ENCODE assay signal across 10 mouse cellular contexts in genomic region chr15:85687630-85688410, GRCm38 (mm10). TPM values are rescaled to one million over a fixed set of nuclear protein-coding genes. Genes with fewer than 3 reads are reported as not detected.
DNase-seq lines count a peak whose midpoint lies in the region; ATAC-seq and TF ChIP-seq lines count a peak whose summit lies in the region.
"Had no signal": no experiment of that assay in that cellular context is flagged by ENCODE, and none has a peak within 500 bp of the region (broad histone marks: within the 10 kb centered on the region; RNA-seq: fewer than 3 reads in every experiment).

No protein-coding gene starts in this region.

- H3K9me3 ChIP-seq in kidney, postnatal 0 days (replicated peaks; ENCODE audit: low read length) = no peaks in the 10 kb centered on the region
- no peaks in the 10 kb centered on the region for H3K9me3 ChIP-seq in heart, postnatal 0 days (replicated peaks; ENCODE audit: control insufficient read depth, low read length)

- H3K4me1 ChIP-seq in kidney, postnatal 0 days (replicated peaks; ENCODE audit: insufficient read depth, low read length) = peaks cover 15% of the 10 kb centered on the region
- peaks cover 20% of the 10 kb centered on the region for H3K4me1 ChIP-seq in heart, postnatal 0 days (ENCODE audit: control insufficient read depth, insufficient read depth)

- H3K4me3 ChIP-seq in kidney, postnatal 0 days (replicated peaks; ENCODE audit: low read depth, low read length) = no peak overlapping the region
- no peak overlapping the region for H3K4me3 ChIP-seq in heart, postnatal 0 days (ENCODE audit: low read depth, low read length)
- peak overlapping the region; percentile 95 for H3K4me3 ChIP-seq in myocyte
- H3K4me3 ChIP-seq: erythroblast, embryonic 14.5 days had no signal

- peaks cover 100% of the 10 kb centered on the region for H3K79me2 ChIP-seq in myocyte (ENCODE audit: control insufficient read depth, insufficient read depth)

- peaks cover 35% of the 10 kb centered on the region for H3K36me3 ChIP-seq in kidney, postnatal 0 days (ENCODE audit: insufficient read depth, low read length)
- H3K36me3 ChIP-seq in heart, postnatal 0 days (replicated peaks; ENCODE audit: control insufficient read depth, insufficient read depth, low read length) = peaks cover 72% of the 10 kb centered on the region
- H3K36me3 ChIP-seq in myocyte (ENCODE audit: control insufficient read depth, insufficient read depth) = peaks cover 76% of the 10 kb centered on the region

- WGBS in kidney, postnatal 0 days = 72% methylated on average over 15 of the region's 15 CpGs
- WGBS in heart, postnatal 0 days = 72% methylated on average over 15 of the region's 15 CpGs

- no peak overlapping the region for H3K4me2 ChIP-seq in kidney, postnatal 0 days (ENCODE audit: low read length)
- no peak overlapping the region for H3K4me2 ChIP-seq in heart, postnatal 0 days (ENCODE audit: low read depth, low read length)
- H3K4me2 ChIP-seq in myocyte (ENCODE audit: low read depth) = peak overlapping the region; percentile 89

- no peak for ATAC-seq in kidney, postnatal 0 days (replicated peaks; ENCODE audit: low FRiP score, low read depth)
- no peak for ATAC-seq in heart, postnatal 0 days (ENCODE audit: insufficient read depth, low read depth)
- ATAC-seq in megakaryocyte-erythroid progenitor cell, adult 5-6 weeks (replicated peaks; ENCODE audit: low FRiP score, low TSS enrichment, poor library complexity, severe bottlenecking) = no peak

- TF ChIP-seq EP300 in heart, postnatal 0 days (IDR thresholded peaks at IDR 0.05; ENCODE audit: low read depth) = no peak

- no peak overlapping the region for H3ac ChIP-seq in myocyte (ENCODE audit: control insufficient read depth, insufficient read length)

- no peak for TF ChIP-seq CTCF in kidney, postnatal 0 days (IDR thresholded peaks at IDR 0.05; ENCODE audit: low read depth)
- TF ChIP-seq CTCF in heart, postnatal 0 days (IDR thresholded peaks at IDR 0.05; ENCODE audit: low read depth) = no peak

- no peaks in the 10 kb centered on the region for H3K27me3 ChIP-seq in kidney, postnatal 0 days (ENCODE audit: insufficient read depth, low read length)
- H3K27me3 ChIP-seq in heart, postnatal 0 days (ENCODE audit: control insufficient read depth, insufficient read depth, low read length) = no peaks in the 10 kb centered on the region
- no peaks in the 10 kb centered on the region for H3K27me3 ChIP-seq in myocyte (ENCODE audit: control insufficient read depth, insufficient read depth, insufficient read length)

- TF ChIP-seq POLR2A in myocyte (IDR thresholded peaks at IDR 0.05; ENCODE audit: insufficient read length, low read depth) = peak; percentile 36

- DNase-seq in cerebellum, adult 9-10 months = peak; percentile 58
- no peak for DNase-seq in cerebellum, adult 9-11 months
- peak; percentile 57 for DNase-seq in kidney, postnatal 0 days (ENCODE audit: low spot score)
- no peak for DNase-seq in kidney, adult 8-10 months
- DNase-seq in heart, postnatal 0 days (ENCODE audit: low spot score) = no peak
- DNase-seq in right cerebral cortex, adult 18-20 months = no peak
- DNase-seq: B cell, adult 2 months had no signal

- H3K9ac ChIP-seq in kidney, postnatal 0 days (ENCODE audit: low read depth, low read length) = no peak overlapping the region
- H3K9ac ChIP-seq in heart, postnatal 0 days (replicated peaks; ENCODE audit: low read depth, low read length) = no peak overlapping the region

- H3K27ac ChIP-seq in kidney, postnatal 0 days = peak overlapping the region; percentile 32; the same call in 1 of the 2 replicates
- H3K27ac ChIP-seq in heart, postnatal 0 days (ENCODE audit: low read depth) = peak overlapping the region; percentile 63

TF ChIP-seq in myocyte, 11 proteins besides CTCF, POLR2A, EP300 and RAD21:
- TF ChIP-seq MYOG (IDR thresholded peaks at IDR 0.05; ENCODE audit: control insufficient read depth in 1 of 3, insufficient read depth in 1 of 3, insufficient read length in 2 of 3, low read depth in 2 of 3) (peak in 2 of 3 experiments; percentile 27 to 70), MAX (IDR thresholded peaks at IDR 0.05; ENCODE audit: low read depth) (no peak), MYOD1 (IDR thresholded peaks at IDR 0.05; ENCODE audit: control insufficient read depth in 1 of 3, insufficient read length in 2 of 3, low read depth in 2 of 3) (peak in 2 of 3 experiments; percentile 27 to 37), TCF12 (IDR thresholded peaks at IDR 0.05; ENCODE audit: insufficient read depth, poor library complexity, severe bottlenecking) (no peak), E2F4 (IDR thresholded peaks at IDR 0.05; ENCODE audit: insufficient read depth) (no peak), SRF (IDR thresholded peaks at IDR 0.05; ENCODE audit: control insufficient read depth, insufficient read length, low read depth) (no peak), POLR2AphosphoS2 (IDR thresholded peaks at IDR 0.05; ENCODE audit: insufficient read length, low read depth) (peak; percentile 73), TCF3 (IDR thresholded peaks at IDR 0.05; ENCODE audit: insufficient read length, low read depth) (no peak), CEBPB (IDR thresholded peaks at IDR 0.05; ENCODE audit: insufficient read depth, poor library complexity, severe bottlenecking) (no peak), REST (IDR thresholded peaks at IDR 0.05; ENCODE audit: insufficient read depth, insufficient read length) (no peak)

RNA-seq across cellular contexts. Expression of gene Ppara, which starts 47.0 kb away (rescaled TPM):
- polyA plus RNA-seq in kidney, postnatal 0 days (2015; fragmentation: Nextera tagmentation; extraction: Ambion mirVana) = 10.9 and 12.0 TPM in 2 replicates
- total RNA-seq in heart, postnatal 0 days (2014; rRNA removed; ENCODE audit: low replicate concordance) = 11.6 and 18.5 TPM in 2 replicates
- polyA plus RNA-seq in heart, postnatal 0 days (2015; fragmentation: Nextera tagmentation; extraction: Ambion mirVana) = 31.4 and 33.4 TPM in 2 replicates
- 0.12 TPM for polyA plus RNA-seq in myocyte (2012; fragmentation: generic; extraction: Trizol)
- total RNA-seq in megakaryocyte-erythroid progenitor cell, adult 5-6 weeks (2014; fragmentation: Nextera tagmentation) = not detected in 2 replicates
- not detected in 2 replicates for total RNA-seq in megakaryocyte-erythroid progenitor cell, adult 5-6 weeks (2017)
- polyA plus RNA-seq: erythroblast, embryonic 14.5 days had no signal

Comparison
In these comparisons a context has a peak if more than half of its experiments do, and no peak if none do; other contexts are left out.
1. DNase-seq: peak in cerebellum, adult 9-10 months (single experiment) and kidney, postnatal 0 days (single experiment); none in cerebellum, adult 9-11 months (single experiment), kidney, adult 8-10 months (0 of 2), heart, postnatal 0 days (single experiment) and right cerebral cortex, adult 18-20 months (single experiment).
2. RNA of gene Ppara, which starts 47.0 kb away (polyA plus RNA-seq): 31.4 to 33.4 TPM in heart, postnatal 0 days and 10.9 to 12.0 TPM in kidney, postnatal 0 days; 0.12 TPM in myocyte (single experiment); every median in the first group is over 10 times any median in the second.